Comparison of ENCODE assay signal across 15 mouse cellular contexts in genomic region chr1:68823116-68823644, GRCm38 (mm10).
"Had no signal": no experiment of that assay in that cellular context is flagged by ENCODE, and none has a peak within 500 bp of the region (broad histone marks: within the 10 kb centered on the region; RNA-seq: fewer than 3 reads in every experiment).

No protein-coding gene starts in this region.

- H3K27me3 ChIP-seq: limb, embryonic 12.5 days; limb, embryonic 15.5 days; midbrain, embryonic 13.5 days had no signal

- H3K9ac ChIP-seq: limb, embryonic 12.5 days; limb, embryonic 15.5 days; liver, embryonic 14.5 days; liver, postnatal 0 days; lung, embryonic 14.5 days; midbrain, embryonic 13.5 days had no signal

- H3K36me3 ChIP-seq: limb, embryonic 12.5 days; limb, embryonic 15.5 days; midbrain, embryonic 13.5 days had no signal

- H3K4me1 ChIP-seq: limb, embryonic 12.5 days; limb, embryonic 15.5 days; midbrain, embryonic 13.5 days had no signal

- H3K27ac ChIP-seq: limb, embryonic 12.5 days; limb, embryonic 15.5 days; liver, embryonic 14.5 days; macrophage; midbrain, embryonic 13.5 days; stomach, postnatal 0 days had no signal

- H3K4me3 ChIP-seq: limb, embryonic 12.5 days; limb, embryonic 15.5 days; midbrain, embryonic 13.5 days had no signal

- ATAC-seq: intestine, postnatal 0 days; liver, postnatal 0 days; lung, postnatal 0 days; midbrain, embryonic 13.5 days; midbrain, embryonic 16.5 days had no signal

- H3K4me2 ChIP-seq: limb, embryonic 12.5 days; limb, embryonic 15.5 days; liver, embryonic 11.5 days; lung, embryonic 14.5 days; midbrain, embryonic 13.5 days had no signal

- DNase-seq: layer of hippocampus, postnatal 36 days; left cerebral cortex, postnatal 4 days; liver, postnatal 0 days; lung, embryonic 14.5 days; thymus, postnatal 25 days had no signal

- H3K9me3 ChIP-seq: limb, embryonic 12.5 days; limb, embryonic 15.5 days; midbrain, embryonic 13.5 days had no signal
